Mouse (Mus musculus): ENCODE data around the gene Idi1. TPM values are rescaled to one million over a fixed set of nuclear protein-coding genes. Genes with fewer than 3 reads are reported as not detected.

Gene Idi1
- polyA plus RNA-seq, 1 experiment: 23.9 TPM

DNA sequence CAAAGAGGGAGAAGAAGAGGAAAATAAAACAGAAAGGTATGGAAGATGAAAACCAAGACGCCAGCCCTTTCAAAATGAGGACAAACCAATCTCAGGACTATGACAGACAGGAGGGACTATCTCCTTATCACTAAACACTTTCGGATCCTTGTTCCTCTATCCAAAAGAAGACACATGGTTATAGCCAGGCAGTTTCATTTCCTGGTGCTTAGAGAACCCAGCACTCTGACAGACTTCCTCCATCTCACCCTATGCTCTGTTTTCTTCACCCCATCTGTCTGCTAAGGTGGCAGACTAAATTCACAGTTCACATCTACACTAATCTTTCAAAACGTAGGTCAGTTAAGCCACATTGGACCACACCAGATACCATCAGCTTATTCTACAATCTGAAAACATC lies 43.0 kb upstream of the Idi1 start:
- Histone ChIP-seq H3K27me3 (ENCODE audit: control insufficient read depth, insufficient read depth, insufficient read length) (no peaks in the 10 kb centered on the region), H3K79me2 (ENCODE audit: control insufficient read depth, insufficient read depth) (no peaks in the 10 kb centered on the region), H3K4me3 (ENCODE audit: insufficient read depth, poor library complexity, severe bottlenecking) (no peak overlapping the region), H3ac (ENCODE audit: control insufficient read depth, insufficient read length, low read depth) (no peak overlapping the region), H3K36me3 (ENCODE audit: control insufficient read depth, insufficient read depth) (peaks cover 58% of the 10 kb centered on the region), H3K79me3 (ENCODE audit: low read depth) (no peaks in the 10 kb centered on the region)
- TF ChIP-seq FOSL1 (IDR thresholded peaks at IDR 0.05; ENCODE audit: insufficient read depth, low read length, poor library complexity, severe bottlenecking): no peak
- no peak for TF ChIP-seq MYOD1 (IDR thresholded peaks at IDR 0.05; ENCODE audit: control insufficient read depth, insufficient read length, low read depth)
- no peak for TF ChIP-seq CTCF (IDR thresholded peaks at IDR 0.05; ENCODE audit: control insufficient read depth, insufficient read depth, insufficient read length)
- no peak for TF ChIP-seq CEBPB (IDR thresholded peaks at IDR 0.05; ENCODE audit: low read depth)
- TF ChIP-seq USF1 (IDR thresholded peaks at IDR 0.05; ENCODE audit: low read depth): no peak

GRCm38 (mm10) chr13:8847702-8848101 lies 37.6 kb upstream of the Idi1 start:
- H3K27me3 ChIP-seq (ENCODE audit: control insufficient read depth, insufficient read depth, insufficient read length): no peaks in the 10 kb centered on the region
- H3ac ChIP-seq (ENCODE audit: control insufficient read depth, insufficient read length, low read depth): no peak overlapping the region
- no peaks in the 10 kb centered on the region for H3K79me3 ChIP-seq (ENCODE audit: low read depth)
- H3K36me3 ChIP-seq (ENCODE audit: control insufficient read depth, insufficient read depth): peaks cover 56% of the 10 kb centered on the region
- no peak for TF ChIP-seq USF1 (IDR thresholded peaks at IDR 0.05; ENCODE audit: low read depth)
- TF ChIP-seq MYOG (IDR thresholded peaks at IDR 0.05; ENCODE audit: control insufficient read depth, extremely low read depth, insufficient read length): no peak
- TF ChIP-seq MAX (IDR thresholded peaks at IDR 0.05): no peak
- TF ChIP-seq FOSL1 (IDR thresholded peaks at IDR 0.05; ENCODE audit: insufficient read depth, low read length, poor library complexity, severe bottlenecking): no peak
- TF ChIP-seq CEBPB (IDR thresholded peaks at IDR 0.05; ENCODE audit: low read depth): no peak
- no peak for TF ChIP-seq MYOD1 (IDR thresholded peaks at IDR 0.05; ENCODE audit: control insufficient read depth, insufficient read length, low read depth)
- TF ChIP-seq CTCF (IDR thresholded peaks at IDR 0.05; ENCODE audit: control insufficient read depth, insufficient read depth, insufficient read length): no peak
- no peak overlapping the region for H3K4me3 ChIP-seq (ENCODE audit: insufficient read depth, poor library complexity, severe bottlenecking)
- H3K79me2 ChIP-seq (ENCODE audit: control insufficient read depth, insufficient read depth): no peaks in the 10 kb centered on the region

GRCm38 (mm10) chr13:8849311-8849710 lies 36.0 kb upstream of the Idi1 start:
- no peaks in the 10 kb centered on the region for H3K79me3 ChIP-seq (ENCODE audit: low read depth)
- H3ac ChIP-seq (ENCODE audit: control insufficient read depth, insufficient read length, low read depth): no peak overlapping the region
- H3K4me3 ChIP-seq (ENCODE audit: insufficient read depth, poor library complexity, severe bottlenecking): no peak overlapping the region
- H3K79me2 ChIP-seq (ENCODE audit: control insufficient read depth, insufficient read depth): no peaks in the 10 kb centered on the region
- peaks cover 56% of the 10 kb centered on the region for H3K36me3 ChIP-seq (ENCODE audit: control insufficient read depth, insufficient read depth)
- H3K27me3 ChIP-seq (ENCODE audit: control insufficient read depth, insufficient read depth, insufficient read length): no peaks in the 10 kb centered on the region
- TF ChIP-seq MAX (IDR thresholded peaks at IDR 0.05) (no peak), CTCF (IDR thresholded peaks at IDR 0.05; ENCODE audit: control insufficient read depth, insufficient read depth, insufficient read length) (no peak), USF1 (IDR thresholded peaks at IDR 0.05; ENCODE audit: low read depth) (no peak), FOSL1 (IDR thresholded peaks at IDR 0.05; ENCODE audit: insufficient read depth, low read length, poor library complexity, severe bottlenecking) (no peak), MYOD1 (IDR thresholded peaks at IDR 0.05; ENCODE audit: control insufficient read depth, insufficient read length, low read depth) (no peak), CEBPB (IDR thresholded peaks at IDR 0.05; ENCODE audit: low read depth) (no peak), MYOG (IDR thresholded peaks at IDR 0.05; ENCODE audit: control insufficient read depth, extremely low read depth, insufficient read length) (no peak)

DNA sequence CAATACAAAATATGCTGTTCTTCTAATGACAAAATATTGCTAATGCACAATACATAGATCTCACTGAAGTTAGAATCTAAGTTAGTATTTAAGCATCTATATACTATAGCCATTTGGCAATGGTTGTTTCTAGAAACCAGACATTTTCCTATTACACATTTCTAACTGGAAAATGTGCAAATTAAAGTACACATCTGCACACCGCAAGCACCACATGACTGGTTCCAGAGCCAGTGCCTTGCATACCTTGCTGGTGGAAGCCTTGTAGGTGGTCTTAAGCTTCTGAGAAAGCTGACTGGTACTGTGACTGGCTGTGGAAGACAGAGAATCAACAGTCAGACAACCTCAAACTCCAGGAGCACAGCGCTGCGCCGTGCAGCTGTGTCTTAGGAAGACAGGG lies 31.9 kb upstream of the Idi1 start:
- Histone ChIP-seq H3K79me2 (ENCODE audit: control insufficient read depth, insufficient read depth) (peaks cover 11% of the 10 kb centered on the region), H3K79me3 (ENCODE audit: low read depth) (peaks cover 3% of the 10 kb centered on the region), H3K36me3 (ENCODE audit: control insufficient read depth, insufficient read depth) (peaks cover 45% of the 10 kb centered on the region), H3ac (ENCODE audit: control insufficient read depth, insufficient read length, low read depth) (no peak overlapping the region), H3K4me3 (ENCODE audit: insufficient read depth, poor library complexity, severe bottlenecking) (no peak overlapping the region), H3K27me3 (ENCODE audit: control insufficient read depth, insufficient read depth, insufficient read length) (no peaks in the 10 kb centered on the region)
- no peak for TF ChIP-seq MAX (IDR thresholded peaks at IDR 0.05)
- no peak for TF ChIP-seq CEBPB (IDR thresholded peaks at IDR 0.05; ENCODE audit: low read depth)
- TF ChIP-seq MYOG (IDR thresholded peaks at IDR 0.05; ENCODE audit: control insufficient read depth, extremely low read depth, insufficient read length): no peak
- no peak for TF ChIP-seq USF1 (IDR thresholded peaks at IDR 0.05; ENCODE audit: low read depth)
- TF ChIP-seq FOSL1 (IDR thresholded peaks at IDR 0.05; ENCODE audit: insufficient read depth, low read length, poor library complexity, severe bottlenecking): no peak

DNA sequence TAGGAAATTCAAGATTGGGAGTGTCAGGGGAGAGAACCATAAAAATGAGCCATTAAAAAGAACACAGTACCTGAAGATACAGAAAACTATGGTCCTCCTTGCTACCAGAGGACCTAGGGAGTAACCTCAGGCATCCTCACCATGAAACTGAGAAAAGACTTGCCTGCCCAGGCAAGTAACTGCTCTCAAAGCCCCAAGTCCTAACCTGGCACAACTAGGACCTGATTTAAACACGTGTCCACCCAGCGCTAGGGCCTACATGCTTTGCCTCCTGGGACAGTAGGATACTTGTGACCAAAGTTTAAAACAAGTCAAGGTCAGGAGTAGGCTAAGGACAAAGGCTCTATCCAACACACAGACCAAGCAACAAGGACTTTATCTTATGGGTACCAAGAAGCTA lies 30.5 kb upstream of the Idi1 start:
- TF ChIP-seq MAX (IDR thresholded peaks at IDR 0.05) (no peak), CTCF (IDR thresholded peaks at IDR 0.05; ENCODE audit: control insufficient read depth, insufficient read depth, insufficient read length) (no peak), FOSL1 (IDR thresholded peaks at IDR 0.05; ENCODE audit: insufficient read depth, low read length, poor library complexity, severe bottlenecking) (no peak), USF1 (IDR thresholded peaks at IDR 0.05; ENCODE audit: low read depth) (no peak), MYOD1 (IDR thresholded peaks at IDR 0.05; ENCODE audit: control insufficient read depth, insufficient read length, low read depth) (no peak), MYOG (IDR thresholded peaks at IDR 0.05; ENCODE audit: control insufficient read depth, extremely low read depth, insufficient read length) (no peak), CEBPB (IDR thresholded peaks at IDR 0.05; ENCODE audit: low read depth) (no peak)
- Histone ChIP-seq H3K27me3 (ENCODE audit: control insufficient read depth, insufficient read depth, insufficient read length) (no peaks in the 10 kb centered on the region), H3K79me3 (ENCODE audit: low read depth) (peaks cover 3% of the 10 kb centered on the region), H3ac (ENCODE audit: control insufficient read depth, insufficient read length, low read depth) (no peak overlapping the region), H3K4me3 (ENCODE audit: insufficient read depth, poor library complexity, severe bottlenecking) (no peak overlapping the region), H3K36me3 (ENCODE audit: control insufficient read depth, insufficient read depth) (peaks cover 46% of the 10 kb centered on the region), H3K79me2 (ENCODE audit: control insufficient read depth, insufficient read depth) (peaks cover 14% of the 10 kb centered on the region)

- Histone ChIP-seq H3ac (ENCODE audit: control insufficient read depth, insufficient read length, low read depth) (no peak overlapping the region), H3K79me2 (ENCODE audit: control insufficient read depth, insufficient read depth) (peaks cover 24% of the 10 kb centered on the region), H3K36me3 (ENCODE audit: control insufficient read depth, insufficient read depth) (peaks cover 48% of the 10 kb centered on the region), H3K27me3 (ENCODE audit: control insufficient read depth, insufficient read depth, insufficient read length) (no peaks in the 10 kb centered on the region), H3K4me3 (ENCODE audit: insufficient read depth, poor library complexity, severe bottlenecking) (no peak overlapping the region), H3K79me3 (ENCODE audit: low read depth) (peaks cover 10% of the 10 kb centered on the region)
- TF ChIP-seq CTCF (IDR thresholded peaks at IDR 0.05; ENCODE audit: control insufficient read depth, insufficient read depth, insufficient read length) (no peak), CEBPB (IDR thresholded peaks at IDR 0.05; ENCODE audit: low read depth) (no peak), MYOG (IDR thresholded peaks at IDR 0.05; ENCODE audit: control insufficient read depth, extremely low read depth, insufficient read length) (no peak), FOSL1 (IDR thresholded peaks at IDR 0.05; ENCODE audit: insufficient read depth, low read length, poor library complexity, severe bottlenecking) (no peak), MAX (IDR thresholded peaks at IDR 0.05) (no peak), MYOD1 (IDR thresholded peaks at IDR 0.05; ENCODE audit: control insufficient read depth, insufficient read length, low read depth) (no peak), USF1 (IDR thresholded peaks at IDR 0.05; ENCODE audit: low read depth) (no peak)
Observed at GRCm38 (mm10) chr13:8858453-8858852, 26.8 kb upstream of the Idi1 start.

All from C2C12 (cell line).